Mouse (Mus musculus): ENCODE measurements around the gene Frmd4a. TPM values are rescaled to one million over a fixed set of nuclear protein-coding genes. Genes with fewer than 3 reads are reported as not detected.
"Not testable (repeated sequence)": the region's sequence is repeated elsewhere in the genome, so short reads cannot be mapped to it uniquely, and the experiment has no call there.

The Frmd4a gene
- total RNA-seq, 2 experiments from 2014 or later = 45.7 to 52.5 TPM

DNA sequence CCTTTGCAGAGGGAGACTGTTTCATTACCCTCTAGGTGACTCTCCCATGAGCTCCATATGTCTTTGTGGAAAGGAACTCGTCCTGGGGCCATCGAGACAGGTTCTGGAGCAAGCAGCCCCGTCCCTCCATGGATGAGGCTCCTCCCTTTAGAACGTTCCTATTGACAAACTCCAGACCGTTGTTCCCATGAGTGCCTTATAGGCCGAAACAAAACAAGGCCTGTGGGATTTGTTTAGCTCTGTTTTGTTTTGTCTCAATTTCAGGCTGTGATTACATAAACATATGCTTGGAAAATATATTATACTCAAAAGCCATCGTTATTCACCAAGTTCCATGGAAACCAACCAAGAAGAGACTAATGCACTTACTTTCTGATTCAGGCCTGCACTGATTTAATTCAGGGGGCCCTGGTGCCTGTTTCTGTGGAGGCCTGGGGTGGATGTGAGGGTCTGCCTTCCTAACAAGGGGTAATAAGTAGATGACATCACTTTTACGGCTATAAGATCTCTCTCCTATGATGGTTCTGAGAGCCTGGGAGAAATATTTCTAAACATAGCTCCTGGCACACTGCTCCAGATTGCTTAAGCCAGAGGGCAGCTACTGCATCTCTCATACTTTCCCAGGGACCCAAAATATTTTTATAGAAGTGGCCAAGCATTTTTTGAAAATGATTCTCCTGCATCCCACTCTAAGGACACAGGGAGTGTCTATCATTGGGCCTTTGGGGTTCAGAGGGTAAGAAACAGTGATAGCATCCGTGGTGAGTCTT lies 308.9 kb downstream of the Frmd4a start:
- DNase-seq = no peak
- intact Hi-C loops (cut with DNase I) = no loop called here

DNA sequence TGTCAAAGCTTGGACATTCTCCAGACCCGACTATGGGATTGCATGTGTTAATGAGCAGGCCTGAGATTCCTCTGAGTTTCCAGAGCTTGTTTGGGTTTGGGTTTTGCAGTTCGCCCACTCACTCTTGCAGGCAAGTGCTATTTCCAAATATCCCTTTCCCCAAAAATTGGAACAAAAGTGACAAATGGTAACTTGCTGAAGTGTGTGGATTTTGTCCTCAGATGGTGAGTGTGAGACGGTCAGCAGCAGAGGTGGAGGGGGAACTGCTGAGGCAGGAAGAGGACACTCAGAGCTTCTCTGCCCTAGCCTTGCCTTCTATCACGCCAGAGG lies 309.5 kb downstream of the Frmd4a start:
- intact Hi-C loops (cut with DNase I) = no loop called here
- DNase-seq = peak in 1 of 2 experiments; percentile 41

- DNase-seq = no peak
- intact Hi-C loops (cut with DNase I) = loop anchor here (5.0 kb wide), 1 partner anchor 160 kb away; no protein-coding TSS in a partner anchor
Measured at GRCm38 (mm10) chr2:4332441-4332840, 314.9 kb downstream of the Frmd4a start.

DNA sequence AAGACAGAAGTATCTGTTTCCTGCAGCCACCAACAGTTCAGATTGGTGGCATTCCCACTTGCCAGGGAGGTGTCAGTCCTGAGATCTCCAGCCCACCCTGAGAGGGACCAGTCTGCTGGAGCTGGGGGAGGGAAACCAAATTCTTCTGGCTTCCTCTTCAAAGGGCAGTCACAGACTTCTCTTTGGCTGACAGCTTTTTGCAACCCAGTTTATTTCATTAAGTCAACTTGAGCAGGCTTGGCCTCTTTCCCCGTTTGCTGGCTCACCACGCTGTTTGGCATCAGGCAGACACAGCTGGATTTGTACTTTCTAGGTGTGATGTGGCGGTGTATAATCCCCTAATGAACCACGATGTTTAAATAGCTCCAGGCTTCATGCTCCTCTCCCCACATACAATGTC lies 316.7 kb downstream of the Frmd4a start:
- intact Hi-C loops (cut with DNase I) = loop anchor here (5.0 kb wide), 1 partner anchor 158 kb away; no protein-coding TSS in a partner anchor
- DNase-seq = peak; percentile 78 to 79

- intact Hi-C loops (cut with DNase I) = loop anchor here (5.0 kb wide), 1 partner anchor 157 kb away; no protein-coding TSS in a partner anchor
- no peak for DNase-seq
Measured at GRCm38 (mm10) chr2:4334936-4335335, 317.4 kb downstream of the Frmd4a start.

GRCm38 (mm10) chr2:4335881-4336280 lies 318.4 kb downstream of the Frmd4a start:
- intact Hi-C loops (cut with DNase I) = no loop called here
- DNase-seq = no peak

GRCm38 (mm10) chr2:4338290-4338689 lies 320.8 kb downstream of the Frmd4a start:
- DNase-seq; intact Hi-C loops (cut with DNase I): not testable (repeated sequence)

GRCm38 (mm10) chr2:4339128-4339527 lies 321.6 kb downstream of the Frmd4a start:
- intact Hi-C loops (cut with DNase I) = no loop called here
- no peak for DNase-seq

DNA sequence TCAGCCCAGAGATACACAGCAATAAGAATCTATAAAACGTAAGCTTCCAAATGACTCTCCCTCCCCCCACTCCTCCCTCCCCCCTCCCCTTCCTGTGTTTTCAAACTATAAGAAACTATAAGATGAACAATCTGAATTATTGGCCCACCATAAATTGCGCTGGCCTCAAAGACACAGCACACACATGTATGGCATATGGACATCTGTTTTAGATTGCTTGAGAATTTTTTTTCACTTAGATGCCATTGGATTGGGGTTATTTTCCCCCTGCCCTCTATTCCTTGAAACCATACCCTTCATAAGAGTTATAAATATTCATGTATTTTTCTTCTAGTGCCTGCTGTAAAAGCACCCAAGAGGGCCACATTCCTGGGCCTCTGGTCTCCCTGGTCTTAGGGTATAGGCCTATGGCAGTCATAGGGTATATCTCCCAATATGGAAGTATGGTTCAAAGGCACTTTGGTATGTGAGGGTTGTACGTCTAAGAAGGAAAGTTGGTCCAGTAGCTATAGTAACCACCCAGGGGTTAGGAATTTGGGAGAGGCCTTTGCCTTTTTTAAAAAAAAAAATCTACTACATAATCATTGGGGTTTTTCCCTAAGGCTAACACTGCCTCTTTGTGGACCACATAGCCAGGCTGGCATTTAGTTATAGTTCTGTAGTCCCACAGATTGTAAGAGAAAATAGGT lies 322.2 kb downstream of the Frmd4a start:
- intact Hi-C loops (cut with DNase I) = no loop called here

DNA sequence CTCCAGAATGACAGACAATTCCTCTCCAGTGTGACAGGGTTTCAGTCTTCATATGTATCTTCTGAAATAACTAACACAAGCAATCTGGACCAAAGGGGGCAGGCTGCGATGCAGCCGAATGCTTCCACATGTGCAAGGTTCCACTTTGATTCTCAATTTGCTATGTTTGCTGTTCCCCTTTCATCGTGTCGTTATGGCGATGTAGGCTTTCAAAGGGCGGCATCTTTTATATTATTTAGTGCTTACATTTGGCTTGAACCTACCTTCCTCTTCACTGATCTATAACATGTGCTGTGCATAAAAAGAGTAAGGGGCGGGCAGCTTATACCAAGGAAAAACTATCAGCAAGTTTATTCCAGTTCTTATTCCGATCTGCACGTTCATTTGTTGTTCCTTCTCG lies 322.9 kb downstream of the Frmd4a start:
- intact Hi-C loops (cut with DNase I) = no loop called here
- no peak for DNase-seq

More for the DNA sequence above, 322.2 kb downstream of the Frmd4a start:
- no peak for DNase-seq

DNA sequence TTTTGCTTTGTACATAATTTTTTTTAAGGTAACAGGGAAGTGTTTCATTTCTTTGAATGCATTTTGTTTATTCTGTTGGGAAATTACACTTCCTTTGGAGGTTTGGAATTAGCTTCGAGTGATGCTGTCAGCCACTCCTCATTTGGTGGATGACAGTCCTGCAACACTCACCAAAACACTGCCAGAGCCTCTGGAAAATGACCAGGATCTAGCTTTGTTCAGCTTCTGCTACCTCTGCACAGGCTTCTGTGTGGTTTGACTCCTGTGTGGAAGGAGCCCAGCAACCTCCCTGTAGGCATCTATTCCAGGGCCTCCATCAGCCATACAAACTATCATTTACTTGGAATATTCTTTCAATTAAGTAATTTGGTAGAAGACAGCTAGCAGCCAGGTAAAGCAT lies 323.6 kb downstream of the Frmd4a start:
- intact Hi-C loops (cut with DNase I) = no loop called here

DNA sequence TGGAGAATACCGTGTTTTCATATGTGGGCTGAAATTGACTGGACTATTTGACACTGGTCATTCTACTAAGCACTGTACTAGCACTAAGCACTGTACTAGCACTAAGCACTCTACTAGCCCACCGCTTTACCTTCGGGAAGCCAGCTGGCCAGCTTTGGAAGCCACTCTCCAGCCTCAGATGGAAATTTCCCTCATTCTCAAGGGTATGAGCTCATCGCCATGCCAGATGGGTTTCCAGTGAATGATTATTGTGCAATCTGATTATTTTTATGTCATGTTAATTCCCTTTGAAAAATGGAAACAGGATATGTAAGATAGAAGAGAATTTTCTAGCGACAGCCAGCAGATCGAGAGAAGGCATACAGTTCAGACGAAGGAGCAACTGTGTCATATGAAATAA lies 324.5 kb downstream of the Frmd4a start:
- intact Hi-C loops (cut with DNase I) = no loop called here
- no peak for DNase-seq

More for the DNA sequence above, 323.6 kb downstream of the Frmd4a start:
- DNase-seq = no peak

GRCm38 (mm10) chr2:4344411-4344810 lies 326.9 kb downstream of the Frmd4a start:
- intact Hi-C loops (cut with DNase I) = no loop called here
- no peak for DNase-seq

- intact Hi-C loops (cut with DNase I) = loop anchor here (5.0 kb wide), 1 partner anchor 56 kb away; no protein-coding TSS in a partner anchor
- no peak for DNase-seq
Measured at GRCm38 (mm10) chr2:4346232-4346631, 328.7 kb downstream of the Frmd4a start.

DNA sequence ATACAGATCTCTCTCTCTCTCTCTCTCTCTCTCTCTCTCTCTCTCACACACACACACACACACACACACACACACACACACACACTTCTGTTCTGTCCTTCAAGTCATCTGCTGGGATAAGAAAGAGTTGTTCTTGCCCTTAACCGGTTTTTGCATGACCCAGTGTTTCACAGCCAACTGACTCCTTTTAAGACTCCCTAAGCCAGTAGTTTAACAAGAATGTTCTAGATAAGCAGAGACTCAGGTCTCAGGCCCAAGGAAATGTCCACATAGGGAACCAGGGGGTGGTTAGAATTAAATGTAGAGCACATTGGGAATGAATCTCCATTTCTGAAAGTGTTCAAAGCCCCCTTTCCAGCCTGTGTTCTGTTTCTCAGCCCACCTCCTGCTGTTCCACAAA lies 329.4 kb downstream of the Frmd4a start:
- intact Hi-C loops (cut with DNase I) = loop anchor here (5.0 kb wide), 1 partner anchor 55 kb away; no protein-coding TSS in a partner anchor
- DNase-seq = no peak

DNA sequence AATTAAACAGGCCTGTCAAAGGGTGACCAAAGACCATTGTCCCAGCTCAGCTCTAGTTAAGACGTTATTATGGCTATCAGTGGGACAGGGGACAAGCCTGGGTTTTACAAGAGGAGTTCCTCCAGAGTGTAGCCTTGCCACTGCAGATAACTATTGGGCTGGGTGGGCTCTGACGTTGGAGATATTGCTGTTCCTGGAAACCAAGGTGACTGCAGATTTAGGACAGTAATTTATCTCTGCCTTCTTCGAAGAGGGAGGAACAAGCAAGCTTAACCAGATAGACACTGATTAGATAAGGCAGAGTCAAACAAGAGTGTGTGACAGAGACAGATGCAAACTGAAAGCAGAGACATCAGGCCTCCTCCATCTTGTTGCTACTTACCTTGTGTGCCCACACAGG lies 330.3 kb downstream of the Frmd4a start:
- intact Hi-C loops (cut with DNase I) = loop anchor here (5.0 kb wide), 1 partner anchor 55 kb away; no protein-coding TSS in a partner anchor
- DNase-seq = no peak

GRCm38 (mm10) chr2:4348509-4348908 lies 331.0 kb downstream of the Frmd4a start:
- DNase-seq = no peak
- intact Hi-C loops (cut with DNase I) = loop anchor here (5.0 kb wide), 1 partner anchor 54 kb away; no protein-coding TSS in a partner anchor

- intact Hi-C loops (cut with DNase I) = no loop called here
- DNase-seq = no peak
Measured at GRCm38 (mm10) chr2:4356812-4357384, 339.4 kb downstream of the Frmd4a start.

- intact Hi-C loops (cut with DNase I) = no loop called here
- DNase-seq = no peak
Measured at GRCm38 (mm10) chr2:4361981-4362834, 344.7 kb downstream of the Frmd4a start.

GRCm38 (mm10) chr2:4364908-4365307 lies 347.4 kb downstream of the Frmd4a start:
- intact Hi-C loops (cut with DNase I) = no loop called here

More at GRCm38 (mm10) chr2:4364908-4365307, 347.4 kb downstream of the Frmd4a start:
- DNase-seq = no peak

Measured in heart, postnatal 10 days (tissue).